Mouse (Mus musculus): ENCODE results near the gene Gm3468. TPM values are rescaled to one million over a fixed set of nuclear protein-coding genes. Genes with fewer than 3 reads are reported as not detected.
"Not testable (repeated sequence)": the region's sequence is repeated elsewhere in the genome, so short reads cannot be mapped to it uniquely, and the experiment has no call there.

Gene Gm3468
- polyA plus RNA-seq (2015; fragmentation: Nextera tagmentation; extraction: Ambion mirVana) = 3.3 and 3.6 TPM in 2 replicates

DNA sequence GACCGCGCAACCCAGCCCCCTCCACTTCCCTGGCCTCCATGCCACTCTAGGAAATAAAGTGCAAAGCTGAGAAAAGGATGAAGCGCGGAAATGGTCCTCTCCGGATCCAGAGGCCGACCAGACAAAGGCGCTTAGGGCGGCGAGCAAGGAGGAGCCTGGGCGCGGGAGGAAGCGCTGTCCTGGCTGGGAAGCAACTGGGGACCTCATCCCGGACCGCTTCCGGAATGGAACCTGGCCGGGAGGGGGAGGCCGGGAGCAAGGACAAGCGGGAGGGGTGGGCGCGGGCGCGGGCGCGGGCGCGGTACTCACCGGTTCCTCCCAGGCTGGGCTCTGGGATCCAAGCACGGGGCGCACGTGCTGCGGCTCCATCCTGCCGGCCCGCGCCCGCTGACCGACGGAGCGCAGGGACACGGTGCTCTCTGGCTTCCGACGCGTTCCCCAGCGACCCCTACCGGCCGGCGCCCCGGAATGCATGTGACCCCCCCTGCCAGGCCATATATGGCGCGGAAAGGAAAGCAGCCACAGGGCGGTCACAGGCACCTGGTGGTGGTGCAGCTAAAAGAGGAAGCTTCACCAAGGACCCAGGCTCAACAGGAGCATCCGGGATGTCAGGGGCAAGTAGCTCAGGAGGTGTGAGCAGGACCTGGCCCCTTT is at the start of gene Gm3468:
Gene Gm3468 (minus strand): TSS at position 394 of the 654 bp plus-strand sequence.
- Histone ChIP-seq H3K9ac (replicated peaks; ENCODE audit: low read depth, low read length) (peak within 1 kb of the TSS; percentile 35), H3K4me3 (replicated peaks; ENCODE audit: low read length) (peak within 1 kb of the TSS; percentile 41), H3K4me2 (ENCODE audit: low read length) (peak within 1 kb of the TSS; percentile 48)
- WGBS = 2% methylated on average over 28 of the region's 51 CpGs
- peak; percentile 92 for ATAC-seq
- H3K36me3 ChIP-seq (ENCODE audit: control insufficient read depth, insufficient read depth); H3K9me3 ChIP-seq (ENCODE audit: control insufficient read depth, low read length); H3K4me1 ChIP-seq (replicated peaks; ENCODE audit: control insufficient read depth, insufficient read depth, low read length); H3K27me3 ChIP-seq (replicated peaks; ENCODE audit: control insufficient read depth, insufficient read depth, low read length); H3K27ac ChIP-seq (ENCODE audit: low read length): not testable (repeated sequence)

DNA sequence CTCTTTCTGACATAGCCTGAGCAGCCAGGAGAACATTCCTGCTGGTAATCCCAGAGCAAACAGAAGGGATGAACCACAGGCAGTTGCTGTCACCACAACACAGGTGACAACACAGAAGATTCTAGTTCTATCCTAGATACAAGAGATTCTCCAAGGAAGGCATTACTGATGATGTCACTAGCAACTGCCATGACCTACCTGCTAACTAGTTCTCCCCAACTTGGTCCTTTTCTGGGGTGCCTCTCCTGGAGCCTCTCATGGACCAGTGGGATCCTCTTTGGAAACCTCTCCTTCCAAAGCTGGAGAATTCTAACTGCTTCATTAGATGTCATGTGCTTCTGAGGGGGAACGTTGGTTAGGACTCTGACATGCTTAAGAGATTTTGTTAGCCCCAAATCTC is 17.2 kb upstream of the Gm3468 start, which contains the start of gene Gm3476:
Gene Gm3476 (minus strand): TSS at position 101 of the 400 bp plus-strand sequence.
- H3K4me3 ChIP-seq (replicated peaks; ENCODE audit: low read length); ATAC-seq; H3K27me3 ChIP-seq (replicated peaks; ENCODE audit: control insufficient read depth, insufficient read depth, low read length); H3K9ac ChIP-seq (replicated peaks; ENCODE audit: low read depth, low read length); H3K4me2 ChIP-seq (ENCODE audit: low read length); H3K36me3 ChIP-seq (ENCODE audit: control insufficient read depth, insufficient read depth); H3K27ac ChIP-seq (ENCODE audit: low read length); H3K4me1 ChIP-seq (replicated peaks; ENCODE audit: control insufficient read depth, insufficient read depth, low read length); H3K9me3 ChIP-seq (ENCODE audit: control insufficient read depth, low read length): not testable (repeated sequence)
- WGBS = no CpG with 5 or more reads among the region's 1 CpGs

DNA sequence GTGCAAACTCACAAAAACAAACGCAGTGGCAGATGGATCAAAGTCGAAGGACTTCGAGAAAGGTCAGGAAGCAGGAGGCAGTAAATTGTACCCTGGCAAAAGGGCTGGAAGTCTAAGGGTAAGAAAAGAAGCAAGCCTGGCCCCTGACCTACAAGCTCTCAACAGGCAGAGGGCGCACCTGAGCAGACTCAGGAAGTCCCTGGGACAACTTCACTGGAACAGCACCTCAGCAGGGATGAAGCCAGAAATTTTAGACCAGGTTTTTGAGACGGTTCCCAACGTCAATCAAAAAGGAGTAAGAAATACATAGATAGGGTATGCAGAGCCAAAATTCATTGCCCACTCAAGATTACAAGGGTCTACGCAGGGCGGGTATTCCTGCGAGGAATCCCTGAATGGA is 965 bp downstream of the Gm3468 start:
- H3K36me3 ChIP-seq (ENCODE audit: control insufficient read depth, insufficient read depth); H3K9me3 ChIP-seq (ENCODE audit: control insufficient read depth, low read length); ATAC-seq; H3K4me1 ChIP-seq (replicated peaks; ENCODE audit: control insufficient read depth, insufficient read depth, low read length); H3K27me3 ChIP-seq (replicated peaks; ENCODE audit: control insufficient read depth, insufficient read depth, low read length); H3K9ac ChIP-seq (replicated peaks; ENCODE audit: low read depth, low read length); H3K27ac ChIP-seq (ENCODE audit: low read length): not testable (repeated sequence)
- WGBS = 8% methylated on average over 8 of the region's 9 CpGs
- Histone ChIP-seq H3K4me3 (replicated peaks; ENCODE audit: low read length) (peak overlapping the region; percentile 41), H3K4me2 (ENCODE audit: low read length) (peak overlapping the region; percentile 48)

DNA sequence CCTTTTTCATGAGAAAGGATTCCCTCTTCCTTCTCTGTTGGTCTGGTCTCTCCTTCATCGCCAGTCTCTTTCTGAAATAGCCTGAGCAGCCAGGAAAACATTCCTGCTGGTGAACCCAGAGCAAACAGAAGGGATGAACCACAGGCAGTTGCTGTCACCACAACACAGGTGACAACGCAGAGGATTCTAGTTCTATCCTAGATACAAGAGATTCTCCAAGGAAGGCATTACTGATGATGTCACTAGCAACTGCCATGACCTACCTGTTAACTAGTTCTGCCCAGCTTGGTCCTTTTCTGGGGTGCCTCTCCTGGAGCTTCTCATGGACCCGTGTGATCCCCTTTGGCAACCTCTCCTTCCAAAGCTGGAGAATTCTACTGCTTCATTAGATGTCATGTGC is 14.6 kb downstream of the Gm3468 start, which contains the start of gene Gm8206:
Gene Gm8206 (minus strand): TSS at position 101 of the 400 bp plus-strand sequence.
- ATAC-seq; H3K4me2 ChIP-seq (ENCODE audit: low read length); H3K27me3 ChIP-seq (replicated peaks; ENCODE audit: control insufficient read depth, insufficient read depth, low read length); H3K27ac ChIP-seq (ENCODE audit: low read length); H3K36me3 ChIP-seq (ENCODE audit: control insufficient read depth, insufficient read depth); H3K4me1 ChIP-seq (replicated peaks; ENCODE audit: control insufficient read depth, insufficient read depth, low read length); H3K4me3 ChIP-seq (replicated peaks; ENCODE audit: low read length); H3K9me3 ChIP-seq (ENCODE audit: control insufficient read depth, low read length); H3K9ac ChIP-seq (replicated peaks; ENCODE audit: low read depth, low read length): not testable (repeated sequence)
- WGBS = 94% methylated on average over 2 of the region's 3 CpGs

DNA sequence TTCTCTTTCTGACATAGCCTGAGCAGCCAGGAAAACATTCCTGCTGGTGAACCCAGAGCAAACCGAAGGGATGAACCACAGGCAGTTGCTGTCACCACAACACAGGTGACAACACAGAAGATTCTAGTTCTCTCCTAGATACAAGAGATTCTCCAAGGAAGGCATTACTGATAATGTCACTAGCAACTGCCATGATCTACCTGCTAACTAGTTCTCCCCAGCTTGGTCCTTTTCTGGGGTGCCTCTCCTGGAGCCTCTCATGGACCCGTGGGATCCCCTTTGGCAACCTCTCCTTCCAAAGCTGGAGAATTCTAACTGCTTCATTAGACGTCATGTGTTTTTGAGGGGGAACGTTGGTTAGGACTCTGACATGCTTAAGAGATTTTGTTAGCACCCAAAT is 50.3 kb downstream of the Gm3468 start, which contains the start of gene Gm6337:
Gene Gm6337 (minus strand): TSS at position 101 of the 400 bp plus-strand sequence.
- H3K36me3 ChIP-seq (ENCODE audit: control insufficient read depth, insufficient read depth); H3K9me3 ChIP-seq (ENCODE audit: control insufficient read depth, low read length); H3K4me2 ChIP-seq (ENCODE audit: low read length); H3K4me3 ChIP-seq (replicated peaks; ENCODE audit: low read length); H3K27me3 ChIP-seq (replicated peaks; ENCODE audit: control insufficient read depth, insufficient read depth, low read length); H3K27ac ChIP-seq (ENCODE audit: low read length); H3K4me1 ChIP-seq (replicated peaks; ENCODE audit: control insufficient read depth, insufficient read depth, low read length); ATAC-seq; H3K9ac ChIP-seq (replicated peaks; ENCODE audit: low read depth, low read length): not testable (repeated sequence)
- 85% methylated on average over 3 of the region's 4 CpGs for WGBS

Other genes with a start within 250 kb of the Gm3468 start
- gene Gm8237, start 228.3 kb downstream of the Gm3468 start, polyA plus RNA-seq (2015; fragmentation: Nextera tagmentation; extraction: Ambion mirVana) = 0.52 and 0.70 TPM in 2 replicates
- 2.1 and 2.2 TPM in 2 replicates for gene Gm3248, start 146.9 kb downstream of the Gm3468 start, polyA plus RNA-seq (2015; fragmentation: Nextera tagmentation; extraction: Ambion mirVana)
- not detected in 2 replicates for gene Gm3453, start 129.5 kb downstream of the Gm3468 start, polyA plus RNA-seq (2015; fragmentation: Nextera tagmentation; extraction: Ambion mirVana)
- not detected in 2 replicates for gene Gm6337, start 50.4 kb downstream of the Gm3468 start, polyA plus RNA-seq (2015; fragmentation: Nextera tagmentation; extraction: Ambion mirVana)
- gene Gm8206, start 14.7 kb downstream of the Gm3468 start, polyA plus RNA-seq (2015; fragmentation: Nextera tagmentation; extraction: Ambion mirVana) = 3.7 and 4.0 TPM in 2 replicates
- gene Gm3476, start 17.1 kb upstream of the Gm3468 start, polyA plus RNA-seq (2015; fragmentation: Nextera tagmentation; extraction: Ambion mirVana) = not detected in 2 replicates
- gene Gm21560, start 110.6 kb upstream of the Gm3468 start, polyA plus RNA-seq (2015; fragmentation: Nextera tagmentation; extraction: Ambion mirVana) = not detected in 2 replicates
- gene Gm3411, start 178.6 kb upstream of the Gm3468 start, polyA plus RNA-seq (2015; fragmentation: Nextera tagmentation; extraction: Ambion mirVana) = 5.8 and 6.5 TPM in 2 replicates
- gene Gm21103, start 196.2 kb upstream of the Gm3468 start, polyA plus RNA-seq (2015; fragmentation: Nextera tagmentation; extraction: Ambion mirVana) = 0.29 TPM in 1 of 2 replicates, not detected in the other
- not detected in 2 replicates for gene Gm3618, start 235.0 kb upstream of the Gm3468 start, polyA plus RNA-seq (2015; fragmentation: Nextera tagmentation; extraction: Ambion mirVana)

Data from forebrain, embryonic 16.5 days (tissue).